Comparison of ENCODE assay signal across 13 mouse cellular contexts in genomic region chr14:62003797-62004196, GRCm38 (mm10).
DNase-seq lines count a peak whose midpoint lies in the region; ATAC-seq lines count a peak whose summit lies in the region.
"Had no signal": no experiment of that assay in that cellular context is flagged by ENCODE, and none has a peak within 500 bp of the region (broad histone marks: within the 10 kb centered on the region; RNA-seq: fewer than 3 reads in every experiment).

No protein-coding gene starts in this region.

- 86% methylated on average over 2 of the region's 2 CpGs for WGBS in hindbrain, embryonic 12.5 days
- WGBS in hindbrain, embryonic 14.5 days, result 88% methylated on average over 2 of the region's 2 CpGs
- 86% methylated on average over 2 of the region's 2 CpGs for WGBS in embryonic facial prominence, embryonic 10.5 days
- WGBS in embryonic facial prominence, embryonic 14.5 days, result 54% methylated on average over 2 of the region's 2 CpGs
- WGBS in forebrain, embryonic 15.5 days, result 64% methylated on average over 2 of the region's 2 CpGs

- H3K27ac ChIP-seq in hindbrain, embryonic 12.5 days, result peak overlapping the region; percentile 30; the same call in 1 of the 2 replicates
- H3K27ac ChIP-seq in hindbrain, embryonic 14.5 days, result no peak overlapping the region
- peak overlapping the region; percentile 57; the same call in 1 of the 2 replicates for H3K27ac ChIP-seq in embryonic facial prominence, embryonic 10.5 days (replicated peaks)
- H3K27ac ChIP-seq in embryonic facial prominence, embryonic 14.5 days (replicated peaks; ENCODE audit: low read depth, low read length), result no peak overlapping the region
- H3K27ac ChIP-seq in forebrain, embryonic 15.5 days (replicated peaks), result peak overlapping the region; percentile 46

- DNase-seq in hindbrain, embryonic 14.5 days (ENCODE audit: low spot score), result no peak
- no peak for DNase-seq in embryonic facial prominence, embryonic 10.5 days (ENCODE audit: low spot score)
- DNase-seq in embryonic facial prominence, embryonic 14.5 days (ENCODE audit: low spot score), result peak; percentile 57
- no peak for DNase-seq in frontal cortex, postnatal 10 days (ENCODE audit: low spot score in 2 of 2)
- no peak for DNase-seq in cerebellum, postnatal 36 days
- DNase-seq: heart, adult 11 months; liver, postnatal 0 days had no signal

- H3K4me3 ChIP-seq in hindbrain, embryonic 12.5 days, result no peak overlapping the region
- no peak overlapping the region for H3K4me3 ChIP-seq in hindbrain, embryonic 14.5 days (replicated peaks; ENCODE audit: low read length)
- H3K4me3 ChIP-seq in embryonic facial prominence, embryonic 10.5 days, result no peak overlapping the region
- no peak overlapping the region for H3K4me3 ChIP-seq in embryonic facial prominence, embryonic 14.5 days (ENCODE audit: low read depth, low read length)
- no peak overlapping the region for H3K4me3 ChIP-seq in forebrain, embryonic 15.5 days

- no peak overlapping the region for H3K4me2 ChIP-seq in hindbrain, embryonic 12.5 days (replicated peaks)
- no peak overlapping the region for H3K4me2 ChIP-seq in hindbrain, embryonic 14.5 days (replicated peaks)
- H3K4me2 ChIP-seq in embryonic facial prominence, embryonic 14.5 days (ENCODE audit: low read depth, low read length), result no peak overlapping the region
- no peak overlapping the region for H3K4me2 ChIP-seq in forebrain, embryonic 15.5 days (replicated peaks)
- H3K4me2 ChIP-seq: heart, embryonic 11.5 days; liver, embryonic 11.5 days; midbrain, embryonic 11.5 days had no signal

- H3K9ac ChIP-seq in hindbrain, embryonic 12.5 days, result no peak overlapping the region
- no peak overlapping the region for H3K9ac ChIP-seq in hindbrain, embryonic 14.5 days
- no peak overlapping the region for H3K9ac ChIP-seq in embryonic facial prominence, embryonic 14.5 days (ENCODE audit: low read depth, low read length)
- no peak overlapping the region for H3K9ac ChIP-seq in forebrain, embryonic 15.5 days (replicated peaks)
- H3K9ac ChIP-seq: liver, postnatal 0 days had no signal

- no peaks in the 10 kb centered on the region for H3K27me3 ChIP-seq in hindbrain, embryonic 12.5 days
- no peaks in the 10 kb centered on the region for H3K27me3 ChIP-seq in hindbrain, embryonic 14.5 days (ENCODE audit: control insufficient read depth, insufficient read depth, low read length)
- no peaks in the 10 kb centered on the region for H3K27me3 ChIP-seq in embryonic facial prominence, embryonic 10.5 days (replicated peaks; ENCODE audit: low read depth, poor library complexity, severe bottlenecking)
- H3K27me3 ChIP-seq in embryonic facial prominence, embryonic 14.5 days (replicated peaks; ENCODE audit: control insufficient read depth, insufficient read depth, low read length), result no peaks in the 10 kb centered on the region
- H3K27me3 ChIP-seq in forebrain, embryonic 15.5 days, result no peaks in the 10 kb centered on the region

- no peak for ATAC-seq in hindbrain, embryonic 12.5 days (ENCODE audit: low FRiP score)
- ATAC-seq in hindbrain, embryonic 14.5 days (ENCODE audit: low FRiP score), result no peak
- 0 out of 2 replicates have a peak, but pooled peaks have one; percentile 33 for ATAC-seq in embryonic facial prominence, embryonic 14.5 days (ENCODE audit: low read depth)
- no peak for ATAC-seq in forebrain, embryonic 15.5 days (replicated peaks)
- ATAC-seq: liver, postnatal 0 days; lung, postnatal 0 days had no signal

- no peaks in the 10 kb centered on the region for H3K9me3 ChIP-seq in hindbrain, embryonic 12.5 days (replicated peaks)
- no peaks in the 10 kb centered on the region for H3K9me3 ChIP-seq in hindbrain, embryonic 14.5 days (ENCODE audit: control insufficient read depth, low read length)
- no peaks in the 10 kb centered on the region for H3K9me3 ChIP-seq in embryonic facial prominence, embryonic 10.5 days
- H3K9me3 ChIP-seq in embryonic facial prominence, embryonic 14.5 days (ENCODE audit: control insufficient read depth, low read length), result no peaks in the 10 kb centered on the region
- no peaks in the 10 kb centered on the region for H3K9me3 ChIP-seq in forebrain, embryonic 15.5 days

- H3K4me1 ChIP-seq in hindbrain, embryonic 12.5 days, result peaks cover 21% of the 10 kb centered on the region
- H3K4me1 ChIP-seq in hindbrain, embryonic 14.5 days (replicated peaks; ENCODE audit: control insufficient read depth, insufficient read depth, low read length), result peaks cover 26% of the 10 kb centered on the region
- peaks cover 30% of the 10 kb centered on the region for H3K4me1 ChIP-seq in embryonic facial prominence, embryonic 10.5 days
- peaks cover 12% of the 10 kb centered on the region for H3K4me1 ChIP-seq in embryonic facial prominence, embryonic 14.5 days (ENCODE audit: control insufficient read depth, insufficient read depth, low read length)
- peaks cover 23% of the 10 kb centered on the region for H3K4me1 ChIP-seq in forebrain, embryonic 15.5 days

- no peaks in the 10 kb centered on the region for H3K36me3 ChIP-seq in hindbrain, embryonic 12.5 days
- H3K36me3 ChIP-seq in hindbrain, embryonic 14.5 days (replicated peaks; ENCODE audit: control insufficient read depth, insufficient read depth), result no peaks in the 10 kb centered on the region
- no peaks in the 10 kb centered on the region for H3K36me3 ChIP-seq in embryonic facial prominence, embryonic 10.5 days (replicated peaks)
- H3K36me3 ChIP-seq in embryonic facial prominence, embryonic 14.5 days (ENCODE audit: control insufficient read depth, insufficient read depth, low read length), result no peaks in the 10 kb centered on the region
- no peaks in the 10 kb centered on the region for H3K36me3 ChIP-seq in forebrain, embryonic 15.5 days

Comparison
In these comparisons a context has a peak if more than half of its experiments do, and no peak if none do; other contexts are left out.
1. H3K27ac ChIP-seq: peak in hindbrain, embryonic 12.5 days (single experiment), embryonic facial prominence, embryonic 10.5 days (single experiment) and forebrain, embryonic 15.5 days (single experiment); none in hindbrain, embryonic 14.5 days (single experiment) and embryonic facial prominence, embryonic 14.5 days (single experiment).